Mouse (Mus musculus) MEL (cell line): ENCODE data around the gene Braf. TPM values are rescaled to one million over a fixed set of nuclear protein-coding genes. Genes with fewer than 3 reads are reported as not detected.
A peak's percentile ranks its signal among the peaks of the same experiment; 100 is the strongest.

ENCODE experiments used
- DNase-seq: peaks from one replicate; pipeline ENCODE4 v3.0.0; 2011; ENCODE audit warnings: low read depth, low spot score
- H3K27ac ChIP-seq: 2 replicates; pipeline ENCODE4 v1.5.1; 2012; ENCODE audit warnings: low read depth, mild to moderate bottlenecking, control low read depth, low read length, moderate library complexity; ENCODE audit not compliant: control insufficient read depth
- H3K27me3 ChIP-seq, 2 experiments: fragments of 150-350 bp in 1 of 2; sonication (generic) in 1 of 2; 2 replicates each; pipeline ENCODE4 v1.6.1; 2012; ENCODE audit warnings: low read length in 2 of 2, mild to moderate bottlenecking in 2 of 2, improper control_type of control experiment in 1 of 2, moderate library complexity in 1 of 2; ENCODE audit not compliant: insufficient read depth in 2 of 2, control insufficient read depth in 1 of 2
- H3K36me3 ChIP-seq, 2 experiments: 2 replicates each; pipeline ENCODE4 v1.6.1; 2012 to 2014; ENCODE audit warnings: low read length in 2 of 2, improper control_type of control experiment in 1 of 2, inconsistent platforms in 1 of 2, mild to moderate bottlenecking in 1 of 2; ENCODE audit not compliant: insufficient read depth in 2 of 2, control insufficient read depth in 1 of 2
- H3K4me1 ChIP-seq, 2 experiments: fragments of 150-350 bp in 1 of 2; sonication (generic) in 1 of 2; 2 replicates each; pipeline ENCODE4 v1.6.1; 2012; ENCODE audit warnings: low read length in 2 of 2, improper control_type of control experiment in 1 of 2, mild to moderate bottlenecking in 1 of 2; ENCODE audit not compliant: insufficient read depth in 2 of 2, control insufficient read depth in 1 of 2
- H3K4me3 ChIP-seq, 2 experiments: fragments of 150-350 bp in 1 of 2; sonication (generic) in 1 of 2; 2 replicates each; pipeline ENCODE4 v1.5.1; 2012; ENCODE audit warnings: low read depth in 2 of 2, low read length in 2 of 2, mild to moderate bottlenecking in 2 of 2, moderate library complexity in 2 of 2, control low read depth in 1 of 2, improper control_type of control experiment in 1 of 2; ENCODE audit not compliant: control insufficient read depth in 1 of 2, insufficient read depth in 1 of 2
- H3K79me2 ChIP-seq: 2 replicates; pipeline ENCODE4 v1.6.1; 2012; ENCODE audit warnings: mild to moderate bottlenecking, low read length, moderate library complexity; ENCODE audit not compliant: control insufficient read depth, poor library complexity, insufficient read depth
- H3K9ac ChIP-seq: 2 replicates; pipeline ENCODE4 v1.6.1; 2012; ENCODE audit warnings: low read depth, mild to moderate bottlenecking, control low read depth, low read length, moderate library complexity; ENCODE audit not compliant: control insufficient read depth, poor library complexity, severe bottlenecking
- H3K9me3 ChIP-seq: fragments of 150-350 bp; sonication (generic); replicated peaks from 2 replicates; pipeline ENCODE4 v1.6.1; 2012; ENCODE audit warnings: mild to moderate bottlenecking, low read length, improper control_type of control experiment, moderate library complexity; ENCODE audit not compliant: insufficient read depth
- BHLHE40 ChIP-seq: IDR thresholded peaks from 2 replicates; pipeline ENCODE4 v1.6.1; 2012; ENCODE audit warnings: low read depth, mild to moderate bottlenecking, inconsistent platforms, low read length, improper control_type of control experiment, borderline replicate concordance
- CHD1 ChIP-seq: IDR thresholded peaks from 2 replicates; pipeline ENCODE4 v1.6.1; 2012; ENCODE audit warnings: low read depth, mild to moderate bottlenecking, inconsistent platforms, low read length, improper control_type of control experiment
- CHD2 ChIP-seq: IDR thresholded peaks from 2 replicates; pipeline ENCODE4 v1.6.1; 2011; ENCODE audit warnings: low read length, improper control_type of control experiment
- CTCF ChIP-seq, 3 experiments: IDR thresholded peaks in 2 of 3; conservative IDR thresholded peaks in 1 of 3; 2 replicates each; pipeline ENCODE4 v1.5.1; 2011 to 2012; ENCODE audit warnings: low read length in 3 of 3, low read depth in 2 of 3, mild to moderate bottlenecking in 2 of 3, improper control_type of control experiment in 1 of 3, inconsistent platforms in 1 of 3, mixed read lengths in 1 of 3, moderate library complexity in 1 of 3; ENCODE audit not compliant: control insufficient read depth in 1 of 3, insufficient read depth in 1 of 3, poor library complexity in 1 of 3, severe bottlenecking in 1 of 3
- ELF1 ChIP-seq: IDR thresholded peaks from 2 replicates; pipeline ENCODE4 v1.6.1; 2014; ENCODE audit warnings: low read depth, mild to moderate bottlenecking, inconsistent platforms, low read length, improper control_type of control experiment, moderate library complexity
- GABPA ChIP-seq: IDR thresholded peaks from 2 replicates; pipeline ENCODE4 v1.6.1; 2012; ENCODE audit warnings: low read depth, mild to moderate bottlenecking, inconsistent platforms, low read length, improper control_type of control experiment, moderate library complexity
- GATA1 ChIP-seq: IDR thresholded peaks from 2 replicates; pipeline ENCODE4 v1.6.1; 2011; ENCODE audit warnings: low read depth, low read length, improper control_type of control experiment
- HCFC1 ChIP-seq: IDR thresholded peaks from 2 replicates; pipeline ENCODE4 v1.6.1; 2012; ENCODE audit warnings: low read depth, mild to moderate bottlenecking, inconsistent platforms, low read length, improper control_type of control experiment, moderate library complexity
- KAT2A ChIP-seq: conservative IDR thresholded peaks from 2 replicates; pipeline ENCODE4 v1.6.1; 2012; ENCODE audit warnings: low read depth, low read length, improper control_type of control experiment, inconsistent platforms
- MAFK ChIP-seq: IDR thresholded peaks from 2 replicates; pipeline ENCODE4 v1.6.1; 2011; ENCODE audit warnings: low read depth, mild to moderate bottlenecking, low read length, improper control_type of control experiment, borderline replicate concordance
- MAX ChIP-seq: IDR thresholded peaks from 2 replicates; pipeline ENCODE4 v1.6.1; 2011; ENCODE audit warnings: low read length, improper control_type of control experiment
- MEF2A ChIP-seq: IDR thresholded peaks from 2 replicates; pipeline ENCODE4 v1.6.1; 2014; ENCODE audit warnings: low read depth, mild to moderate bottlenecking, inconsistent platforms, low read length, improper control_type of control experiment; ENCODE audit not compliant: poor library complexity, insufficient replicate concordance, severe bottlenecking; ENCODE audit errors: extremely low read depth
- MYB ChIP-seq: IDR thresholded peaks from 2 replicates; pipeline ENCODE4 v1.6.1; 2011; ENCODE audit warnings: mild to moderate bottlenecking, low read depth, low read length, improper control_type of control experiment
- NELFE ChIP-seq: IDR thresholded peaks from 2 replicates; pipeline ENCODE4 v1.6.1; 2011; ENCODE audit warnings: low read depth, low read length, improper control_type of control experiment
- NRF1 ChIP-seq: IDR thresholded peaks from 2 replicates; pipeline ENCODE4 v1.6.1; 2014; ENCODE audit warnings: low read depth, mild to moderate bottlenecking, inconsistent platforms, low read length, improper control_type of control experiment, moderate library complexity; ENCODE audit not compliant: poor library complexity, insufficient read depth, severe bottlenecking
- POLR2A ChIP-seq, 2 experiments: IDR thresholded peaks; 2 replicates each; pipeline ENCODE4 v1.6.1; 2011 to 2012; ENCODE audit warnings: low read length in 2 of 2, mild to moderate bottlenecking in 2 of 2, control low read depth in 1 of 2, improper control_type of control experiment in 1 of 2, low read depth in 1 of 2, moderate library complexity in 1 of 2; ENCODE audit not compliant: control insufficient read depth in 1 of 2, insufficient read depth in 1 of 2, poor library complexity in 1 of 2
- POLR2AphosphoS5 ChIP-seq: IDR thresholded peaks from 2 replicates; pipeline ENCODE4 v1.6.1; 2012; ENCODE audit warnings: low read depth, borderline replicate concordance, mild to moderate bottlenecking, inconsistent platforms, low read length, moderate library complexity, mixed read lengths
- RAD21 ChIP-seq: IDR thresholded peaks from 2 replicates; pipeline ENCODE4 v1.6.1; 2011; ENCODE audit warnings: mild to moderate bottlenecking, low read depth, low read length, improper control_type of control experiment
- RCOR1 ChIP-seq: IDR thresholded peaks from 2 replicates; pipeline ENCODE4 v1.6.1; 2012; ENCODE audit warnings: low read depth, mild to moderate bottlenecking, inconsistent platforms, low read length, improper control_type of control experiment
- SMC3 ChIP-seq: IDR thresholded peaks from 2 replicates; pipeline ENCODE4 v1.6.1; 2011; ENCODE audit warnings: low read depth, low read length, improper control_type of control experiment
- TAL1 ChIP-seq: IDR thresholded peaks from 2 replicates; pipeline ENCODE4 v1.6.1; 2012; ENCODE audit warnings: mild to moderate bottlenecking, inconsistent platforms, low read length, moderate library complexity, mixed read lengths
- UBTF ChIP-seq: IDR thresholded peaks from 2 replicates; pipeline ENCODE4 v1.6.1; 2012; ENCODE audit warnings: low read depth, mild to moderate bottlenecking, inconsistent platforms, low read length, improper control_type of control experiment, moderate library complexity, borderline replicate concordance; ENCODE audit not compliant: insufficient read depth
- ZC3H11A ChIP-seq: IDR thresholded peaks from 2 replicates; pipeline ENCODE4 v1.6.1; 2012; ENCODE audit warnings: low read depth, mild to moderate bottlenecking, inconsistent platforms, low read length, improper control_type of control experiment
- ZMIZ1 ChIP-seq: IDR thresholded peaks from 2 replicates; pipeline ENCODE4 v1.6.1; 2012; ENCODE audit warnings: low read depth, mild to moderate bottlenecking, inconsistent platforms, low read length, improper control_type of control experiment, moderate library complexity
- ZNF384 ChIP-seq: IDR thresholded peaks from 2 replicates; pipeline ENCODE4 v1.6.1; 2012; ENCODE audit warnings: low read depth, mild to moderate bottlenecking, inconsistent platforms, low read length, improper control_type of control experiment
- polyA plus RNA-seq, 2 experiments: library from polyadenylated mRNA; stranded (reverse) in 1 of 2; unstranded in 1 of 2; fragments of >175 nt in 1 of 2; fragments of >200 nt in 1 of 2; gene quantifications; 2 replicates each; pipeline versions ENCODE4 v1.2.1 to v1.2.4; 2012; ENCODE audit warnings: low replicate concordance in 2 of 2, low read depth in 1 of 2; ENCODE audit not compliant: insufficient read length in 2 of 2, insufficient read depth in 1 of 2, missing spikeins in 1 of 2
- total RNA-seq: library from RNA; depleted of rRNA; stranded (reverse); fragments of 300-350 nt; gene quantifications from 2 replicates; pipeline ENCODE4 v1.2.3, GENCODE M21; 2012

The Braf gene
- total and polyA plus RNA-seq, 3 experiments = 6.3 to 8.4 TPM; not detected in 1

GRCm38 (mm10) chr6:39570426-39570825, 154.8 kb downstream of the Braf start:
- Histone ChIP-seq H3K4me1 (peaks cover 4 to 8% of the 10 kb centered on the region in 2 experiments; a peak in 3 of 4 replicates), H3K36me3 (peaks cover 0 to 8% of the 10 kb centered on the region in 2 experiments; a peak in 1 of 4 replicates), H3K4me3 (no peak overlapping the region), H3K79me2 (peaks cover 5% of the 10 kb centered on the region; the same call in 1 of the 2 replicates), H3K27ac (no peak overlapping the region), H3K9ac (no peak overlapping the region), H3K9me3 (no peaks in the 10 kb centered on the region), H3K27me3 (no peaks in the 10 kb centered on the region)
- TF ChIP-seq BHLHE40 (no peak), UBTF (no peak), RAD21 (no peak), CHD1 (no peak), ZC3H11A (no peak), MAFK (no peak), MYB (no peak), POLR2A (IDR thresholded peaks at IDR 0.05; ENCODE audit: control insufficient read depth in 1 of 2, insufficient read depth in 1 of 2, low read depth in 1 of 2, low read length in 2 of 2, poor library complexity in 1 of 2) (no peak), MEF2A (no peak), POLR2AphosphoS5 (no peak), KAT2A (no peak), TAL1 (no peak), GABPA (no peak), MAX (no peak), NRF1 (no peak), CTCF (IDR thresholded peaks at IDR 0.05 in 2 of 3, conservative IDR thresholded peaks at IDR 0.05 in 1 of 3; ENCODE audit: control insufficient read depth in 1 of 3, insufficient read depth in 1 of 3, low read depth in 2 of 3, low read length in 3 of 3, poor library complexity in 1 of 3, severe bottlenecking in 1 of 3) (no peak), HCFC1 (no peak), NELFE (no peak), GATA1 (no peak), RCOR1 (no peak)
- DNase-seq = no peak

- no peak overlapping the region for H3K9ac ChIP-seq
- no peak overlapping the region for H3K27ac ChIP-seq
- no peak for TF ChIP-seq ZMIZ1
- TF ChIP-seq UBTF = no peak
- no peak for TF ChIP-seq ELF1
- peak; percentile 40 for TF ChIP-seq ZC3H11A
- TF ChIP-seq MEF2A = no peak
- TF ChIP-seq SMC3 = peak; percentile 65
- no peak for TF ChIP-seq BHLHE40
- peak; percentile 48 to 83 (median 82) for TF ChIP-seq CTCF (IDR thresholded peaks at IDR 0.05 in 2 of 3, conservative IDR thresholded peaks at IDR 0.05 in 1 of 3; ENCODE audit: control insufficient read depth in 1 of 3, insufficient read depth in 1 of 3, low read depth in 2 of 3, low read length in 3 of 3, poor library complexity in 1 of 3, severe bottlenecking in 1 of 3)
- no peak for TF ChIP-seq CHD2
- TF ChIP-seq CHD1 = no peak
- TF ChIP-seq ZNF384 = 0 out of 2 replicates have a peak, but pooled peaks have one; percentile 33
- peak; percentile 76 for TF ChIP-seq RAD21
- TF ChIP-seq KAT2A = no peak
- no peak for TF ChIP-seq NELFE
- no peak overlapping the region for H3K4me3 ChIP-seq
- 0 out of 4 replicates have a peak, but pooled peaks cover 0 to 2% of the 10 kb centered on the region in 2 experiments for H3K36me3 ChIP-seq
- H3K79me2 ChIP-seq = no peaks in the 10 kb centered on the region
- peak; percentile 74 for DNase-seq
- no peaks in the 10 kb centered on the region for H3K27me3 ChIP-seq
- no peaks in the 10 kb centered on the region for H3K9me3 ChIP-seq
- peaks cover 0 to 4% of the 10 kb centered on the region in 2 experiments; a peak in 1 of 4 replicates for H3K4me1 ChIP-seq
Measured at GRCm38 (mm10) chr6:39567528-39567927, 157.7 kb downstream of the Braf start.
